Mouse (Mus musculus): ENCODE results near the gene Klra7.
"Not testable (repeated sequence)": the region's sequence is repeated elsewhere in the genome, so short reads cannot be mapped to it uniquely, and the experiment has no call there.

Klra7 gene

GRCm38 (mm10) chr6:130233222-130233621, at the start of gene Klra7:
Gene Klra7, minus strand, starts transcription at chr6:130233322.
- in situ Hi-C loops (cut with MboI, MseI) = no loop called here

- in situ Hi-C loops (cut with MboI, MseI) = not testable (repeated sequence)
Observed at GRCm38 (mm10) chr6:130281828-130282227, 48.7 kb upstream of the Klra7 start, which contains the start of gene Klra10. Gene Klra10, minus strand, starts transcription at chr6:130281928.

DNA sequence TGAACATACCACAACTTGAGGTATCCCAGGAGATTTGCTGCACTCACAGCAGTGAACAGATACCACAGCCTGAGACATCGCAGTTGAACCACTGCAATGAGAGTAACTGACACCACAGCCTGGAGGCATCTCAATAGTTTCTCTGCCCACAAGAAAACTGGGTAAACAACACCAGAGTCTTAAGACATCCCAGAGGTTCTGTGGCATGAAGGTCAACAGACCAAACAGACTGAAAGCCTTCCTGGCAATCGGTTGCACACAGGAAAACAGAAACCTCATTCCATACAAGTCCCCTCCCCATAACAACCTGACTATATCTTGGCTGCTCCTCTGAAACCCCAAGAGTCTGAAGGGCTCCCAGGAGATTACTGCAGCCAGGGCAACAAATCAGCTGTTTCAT, 22.2 kb upstream of the Klra7 start:
- in situ Hi-C loops (cut with MboI, MseI) = no loop called here

- in situ Hi-C loops (cut with MboI, MseI) = no loop called here
Observed at GRCm38 (mm10) chr6:130237536-130237935, 4.4 kb upstream of the Klra7 start.

DNA sequence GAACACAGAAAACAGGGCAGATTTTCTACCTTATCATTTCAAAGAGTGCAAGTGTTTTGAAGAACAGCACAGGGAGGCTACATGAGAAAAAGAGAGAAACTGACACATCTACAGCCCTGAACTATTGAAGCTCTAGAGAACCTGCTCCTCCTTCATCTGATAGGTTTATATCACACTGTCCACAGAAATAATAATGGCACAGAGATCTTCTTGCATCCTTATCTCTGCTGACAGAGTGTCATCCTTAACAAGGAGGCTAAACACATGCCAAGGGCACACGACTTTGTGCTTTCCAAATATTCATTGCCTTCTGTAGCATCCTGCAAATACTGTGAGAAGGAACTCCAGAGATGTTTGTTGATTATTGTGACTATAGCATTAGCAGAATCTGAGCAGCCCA, 3.5 kb upstream of the Klra7 start:
- in situ Hi-C loops (cut with MboI, MseI) = no loop called here

DNA sequence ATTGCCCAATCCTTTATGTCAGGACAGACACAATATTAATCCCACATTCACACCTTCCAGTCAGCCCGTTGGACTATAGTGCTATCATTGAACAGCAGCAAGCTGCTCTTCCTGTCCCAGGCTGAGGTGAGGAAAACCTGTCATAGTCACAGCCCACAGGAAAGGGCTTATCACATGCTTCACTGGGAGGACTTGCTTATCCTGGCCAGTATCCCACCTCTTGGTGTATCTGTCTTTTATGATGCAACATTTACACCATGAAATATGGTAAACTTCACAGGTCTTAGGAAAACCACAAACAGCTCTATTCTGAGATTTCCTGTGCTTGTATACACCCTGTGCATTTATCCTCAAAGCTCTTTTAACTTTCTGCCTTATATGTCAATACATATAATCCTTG, 35.7 kb downstream of the Klra7 start:
- in situ Hi-C loops (cut with MboI, MseI) = not testable (repeated sequence)

DNA sequence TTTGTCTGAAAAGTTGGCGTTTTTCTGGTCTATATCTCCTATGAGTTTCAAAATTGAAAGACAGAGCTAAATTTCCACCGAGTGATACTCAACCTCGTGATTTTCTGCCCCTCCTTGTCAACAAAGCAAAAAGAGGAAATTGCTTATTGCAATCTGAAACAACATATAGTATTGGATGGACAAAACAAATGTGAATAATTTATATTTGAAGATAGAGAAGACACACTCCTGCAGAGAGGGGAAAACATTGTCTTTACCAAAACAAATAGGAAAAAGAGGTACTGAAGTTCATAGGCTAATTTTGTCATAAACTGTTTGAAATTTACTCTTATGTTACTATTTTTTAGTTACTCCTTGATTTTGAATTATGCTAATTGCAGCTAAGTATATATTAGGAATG, 40.1 kb downstream of the Klra7 start, which contains the start of gene Klra9:
Klra9 (minus strand) TSS at position 101 of the 400 bp plus-strand sequence.
- in situ Hi-C loops (cut with MboI, MseI) = not testable (repeated sequence)

All from T-helper 2 cell (primary cell).